18 mouse cellular contexts compared by ENCODE assay signal in the genomic region with DNA sequence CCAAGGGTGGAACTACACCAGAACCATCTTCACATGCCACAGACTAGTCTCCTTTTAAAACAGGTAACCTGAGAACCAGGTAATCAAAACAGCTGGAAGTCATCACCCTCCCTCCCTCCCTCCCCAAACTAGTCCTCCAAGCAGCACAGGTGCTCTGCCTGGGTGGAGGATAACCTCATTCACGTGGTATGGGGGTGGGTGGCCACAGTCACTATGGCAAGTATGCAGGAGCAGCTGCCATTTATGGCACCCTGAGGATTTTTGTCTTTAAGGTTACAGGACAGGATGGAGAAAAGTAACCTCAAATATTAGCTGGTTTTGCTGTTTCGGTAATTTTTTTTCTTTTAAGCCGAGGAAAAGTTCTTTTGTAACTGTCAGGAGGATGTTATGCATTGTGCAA.
"Had no signal": no experiment of that assay in that cellular context is flagged by ENCODE, and none has a peak within 500 bp of the region (broad histone marks: within the 10 kb centered on the region; RNA-seq: fewer than 3 reads in every experiment).

No protein-coding gene starts in this region.

- ATAC-seq: midbrain, embryonic 15.5 days had no signal

- H3K4me2 ChIP-seq: intestine, embryonic 15.5 days; kidney, embryonic 15.5 days; limb, embryonic 12.5 days; liver, embryonic 11.5 days; liver, embryonic 15.5 days; midbrain, embryonic 12.5 days; midbrain, embryonic 15.5 days; neural tube, embryonic 13.5 days had no signal

- H3K9me3 ChIP-seq: intestine, embryonic 15.5 days; kidney, embryonic 15.5 days; limb, embryonic 12.5 days; liver, embryonic 15.5 days; midbrain, embryonic 12.5 days; midbrain, embryonic 15.5 days; neural tube, embryonic 13.5 days had no signal

- H3K9ac ChIP-seq: intestine, embryonic 15.5 days; kidney, embryonic 15.5 days; limb, embryonic 12.5 days; liver, embryonic 15.5 days; midbrain, embryonic 12.5 days; midbrain, embryonic 15.5 days; neural tube, embryonic 13.5 days had no signal

- DNase-seq: kidney, adult 11 months; kidney, adult 8-10 months; kidney, postnatal 10 days; layer of hippocampus, postnatal 36 days; lung, adult 2 months; lung, postnatal 14 days; lung, postnatal 4 days; thymus, adult 2 months; thymus, postnatal 14 days had no signal

- H3K27ac ChIP-seq: left cerebral cortex, adult 2 months; limb, embryonic 12.5 days; liver, embryonic 15.5 days; midbrain, embryonic 12.5 days; midbrain, embryonic 15.5 days; neural tube, embryonic 13.5 days had no signal

- H3K4me1 ChIP-seq: midbrain, embryonic 12.5 days; midbrain, embryonic 15.5 days; neural tube, embryonic 13.5 days had no signal

- H3K27me3 ChIP-seq: intestine, embryonic 15.5 days; kidney, embryonic 15.5 days; limb, embryonic 12.5 days; liver, embryonic 15.5 days; midbrain, embryonic 12.5 days; midbrain, embryonic 15.5 days; neural tube, embryonic 13.5 days had no signal

- H3K4me3 ChIP-seq: intestine, embryonic 15.5 days; kidney, embryonic 15.5 days; left cerebral cortex, adult 2 months; limb, embryonic 12.5 days; liver, embryonic 15.5 days; midbrain, embryonic 12.5 days; midbrain, embryonic 15.5 days; neural tube, embryonic 13.5 days had no signal

- H3K36me3 ChIP-seq: liver, embryonic 15.5 days; midbrain, embryonic 12.5 days; midbrain, embryonic 15.5 days had no signal
